Mouse (Mus musculus): ENCODE measurements around the gene Gfod1. TPM values are rescaled to one million over a fixed set of nuclear protein-coding genes. Genes with fewer than 3 reads are reported as not detected.

The Gfod1 gene
- polyA plus RNA-seq, 1 experiment: 10.4 TPM

DNA sequence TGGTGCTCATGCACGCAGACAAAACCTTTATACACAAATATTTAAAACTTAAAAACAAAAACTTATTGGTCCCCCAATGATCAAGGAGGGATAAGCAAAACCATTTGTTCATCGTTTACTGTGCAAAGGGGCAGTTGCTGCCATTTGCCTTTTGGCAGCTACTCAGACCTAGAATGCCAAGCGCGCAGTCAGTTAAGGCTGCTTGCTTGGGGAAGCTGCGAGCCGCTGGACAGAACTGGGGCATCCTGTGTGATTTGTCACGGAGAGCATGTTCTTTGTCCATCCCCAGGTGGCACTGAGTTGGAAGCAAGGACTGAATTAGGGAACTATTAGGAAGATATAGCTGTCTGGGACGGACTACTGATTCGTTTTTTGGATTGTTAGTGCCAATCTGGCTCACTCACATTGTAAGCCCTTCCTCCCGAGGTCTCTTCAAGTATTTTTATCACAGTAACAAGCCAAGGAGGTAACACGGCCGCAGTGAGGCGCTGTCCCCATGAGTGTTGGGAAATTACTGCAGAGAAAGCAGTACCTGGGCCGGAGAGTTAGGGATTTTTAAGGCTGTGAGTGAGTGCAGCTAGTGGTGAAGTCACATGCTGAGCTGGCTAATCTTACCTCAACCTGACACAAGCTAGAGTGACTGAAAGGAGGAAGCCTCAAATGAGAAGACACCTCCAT lies 131.8 kb downstream of the Gfod1 start:
- H3K27ac ChIP-seq (ENCODE audit: control insufficient read depth, insufficient read depth, low read depth, low read length, poor library complexity): no peak overlapping the region
- H3K4me1 ChIP-seq (ENCODE audit: control insufficient read depth, insufficient read depth, low read length): no peaks in the 10 kb centered on the region
- H3K4me3 ChIP-seq (replicated peaks; ENCODE audit: control insufficient read depth, low read depth, low read length): no peak overlapping the region
- 63% methylated on average over 14 of the region's 14 CpGs for WGBS
- TF ChIP-seq POLR2A (IDR thresholded peaks at IDR 0.05; ENCODE audit: borderline replicate concordance, control insufficient read depth, low read depth, low read length) (no peak), CTCF (IDR thresholded peaks at IDR 0.05; ENCODE audit: control insufficient read depth, insufficient read depth, low read length) (no peak)

GRCm38 (mm10) chr13:43171020-43171710 lies 132.8 kb downstream of the Gfod1 start, which contains the start of gene Tbc1d7:
Gene Tbc1d7, minus strand, starts transcription at chr13:43171501.
- Histone ChIP-seq H3K4me1 (ENCODE audit: control insufficient read depth, insufficient read depth, low read length) (no peaks in the 10 kb centered on the region), H3K4me3 (replicated peaks; ENCODE audit: control insufficient read depth, low read depth, low read length) (peak within 1 kb of the TSS; percentile 89), H3K27ac (ENCODE audit: control insufficient read depth, insufficient read depth, low read depth, low read length, poor library complexity) (peak within 1 kb of the TSS; percentile 44)
- TF ChIP-seq CTCF (IDR thresholded peaks at IDR 0.05; ENCODE audit: control insufficient read depth, insufficient read depth, low read length) (no peak), POLR2A (IDR thresholded peaks at IDR 0.05; ENCODE audit: borderline replicate concordance, control insufficient read depth, low read depth, low read length) (peak; percentile 82)
- 1% methylated on average over 48 of the region's 48 CpGs for WGBS

- Histone ChIP-seq H3K4me1 (ENCODE audit: control insufficient read depth, insufficient read depth, low read length) (no peaks in the 10 kb centered on the region), H3K27ac (ENCODE audit: control insufficient read depth, insufficient read depth, low read depth, low read length, poor library complexity) (no peak overlapping the region), H3K4me3 (replicated peaks; ENCODE audit: control insufficient read depth, low read depth, low read length) (no peak overlapping the region)
- TF ChIP-seq CTCF (IDR thresholded peaks at IDR 0.05; ENCODE audit: control insufficient read depth, insufficient read depth, low read length): no peak
- TF ChIP-seq POLR2A (IDR thresholded peaks at IDR 0.05; ENCODE audit: borderline replicate concordance, control insufficient read depth, low read depth, low read length): no peak
- WGBS: 86% methylated on average over 9 of the region's 9 CpGs
These were observed 136.3 kb downstream of the Gfod1 start for GRCm38 (mm10) chr13:43167721-43168120.

DNA sequence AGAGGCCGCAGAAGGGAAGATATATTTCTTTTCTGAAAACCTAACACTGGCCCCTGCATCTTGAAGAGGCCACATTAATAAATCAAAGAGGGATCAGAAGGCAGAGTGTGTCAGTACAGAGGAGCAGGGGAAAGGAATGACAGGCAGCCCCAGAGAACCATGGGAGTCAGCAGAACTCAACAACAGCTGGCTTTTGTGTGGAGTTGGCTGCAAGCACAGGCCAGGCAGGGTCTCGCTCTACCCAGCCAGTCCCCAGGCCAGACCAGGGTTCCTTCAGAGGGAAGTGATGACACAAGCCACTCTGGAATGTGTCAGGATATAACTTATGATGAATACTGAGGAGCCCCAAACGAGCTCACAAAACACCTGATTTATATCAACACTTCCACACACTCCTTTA lies 144.5 kb downstream of the Gfod1 start:
- TF ChIP-seq CTCF (IDR thresholded peaks at IDR 0.05; ENCODE audit: control insufficient read depth, insufficient read depth, low read length) (no peak), POLR2A (IDR thresholded peaks at IDR 0.05; ENCODE audit: borderline replicate concordance, control insufficient read depth, low read depth, low read length) (no peak)
- WGBS: 82% methylated on average over 3 of the region's 3 CpGs
- H3K4me3 ChIP-seq (replicated peaks; ENCODE audit: control insufficient read depth, low read depth, low read length): no peak overlapping the region
- H3K4me1 ChIP-seq (ENCODE audit: control insufficient read depth, insufficient read depth, low read length): no peaks in the 10 kb centered on the region
- H3K27ac ChIP-seq (ENCODE audit: control insufficient read depth, insufficient read depth, low read depth, low read length, poor library complexity): no peak overlapping the region

GRCm38 (mm10) chr13:43158281-43158680 lies 145.7 kb downstream of the Gfod1 start:
- TF ChIP-seq CTCF (IDR thresholded peaks at IDR 0.05; ENCODE audit: control insufficient read depth, insufficient read depth, low read length) (no peak), POLR2A (IDR thresholded peaks at IDR 0.05; ENCODE audit: borderline replicate concordance, control insufficient read depth, low read depth, low read length) (no peak)
- WGBS: 89% methylated on average over 5 of the region's 5 CpGs
- Histone ChIP-seq H3K27ac (ENCODE audit: control insufficient read depth, insufficient read depth, low read depth, low read length, poor library complexity) (no peak overlapping the region), H3K4me3 (replicated peaks; ENCODE audit: control insufficient read depth, low read depth, low read length) (no peak overlapping the region), H3K4me1 (ENCODE audit: control insufficient read depth, insufficient read depth, low read length) (no peaks in the 10 kb centered on the region)

GRCm38 (mm10) chr13:43157370-43157769 lies 146.6 kb downstream of the Gfod1 start:
- Histone ChIP-seq H3K4me1 (ENCODE audit: control insufficient read depth, insufficient read depth, low read length) (no peaks in the 10 kb centered on the region), H3K27ac (ENCODE audit: control insufficient read depth, insufficient read depth, low read depth, low read length, poor library complexity) (no peak overlapping the region), H3K4me3 (replicated peaks; ENCODE audit: control insufficient read depth, low read depth, low read length) (no peak overlapping the region)
- WGBS: 82% methylated on average over 5 of the region's 5 CpGs
- TF ChIP-seq CTCF (IDR thresholded peaks at IDR 0.05; ENCODE audit: control insufficient read depth, insufficient read depth, low read length) (no peak), POLR2A (IDR thresholded peaks at IDR 0.05; ENCODE audit: borderline replicate concordance, control insufficient read depth, low read depth, low read length) (no peak)

DNA sequence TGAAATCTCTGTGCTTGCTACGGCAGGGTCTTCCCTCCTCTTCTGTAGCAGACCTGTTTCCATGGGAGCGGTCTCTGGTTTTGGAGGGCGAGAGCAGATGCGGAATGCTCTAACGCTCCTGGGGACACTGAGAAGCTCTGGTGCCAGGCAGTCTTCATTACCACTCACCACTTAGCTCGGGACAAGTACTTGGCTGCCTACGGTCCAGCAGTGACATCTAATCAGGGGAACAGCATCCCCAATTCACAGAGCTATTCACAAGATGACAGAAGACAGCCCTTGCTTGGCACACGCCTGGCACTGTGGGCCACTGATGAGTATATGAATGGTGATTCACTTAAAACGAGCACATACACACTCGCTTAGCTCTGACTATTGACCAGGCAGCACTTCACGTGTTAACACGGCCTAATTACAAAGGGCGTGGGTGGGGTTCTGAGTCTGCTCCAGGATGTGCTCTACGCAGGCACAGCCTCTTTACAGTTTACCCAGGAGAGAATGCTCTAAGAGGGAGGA lies 151.9 kb downstream of the Gfod1 start:
- Histone ChIP-seq H3K27ac (ENCODE audit: control insufficient read depth, insufficient read depth, low read depth, low read length, poor library complexity) (no peak overlapping the region), H3K4me3 (replicated peaks; ENCODE audit: control insufficient read depth, low read depth, low read length) (no peak overlapping the region), H3K4me1 (ENCODE audit: control insufficient read depth, insufficient read depth, low read length) (no peaks in the 10 kb centered on the region)
- TF ChIP-seq POLR2A (IDR thresholded peaks at IDR 0.05; ENCODE audit: borderline replicate concordance, control insufficient read depth, low read depth, low read length): no peak
- no peak for TF ChIP-seq CTCF (IDR thresholded peaks at IDR 0.05; ENCODE audit: control insufficient read depth, insufficient read depth, low read length)
- WGBS: 88% methylated on average over 14 of the region's 14 CpGs

- no peak overlapping the region for H3K27ac ChIP-seq (ENCODE audit: control insufficient read depth, insufficient read depth, low read depth, low read length, poor library complexity)
- WGBS: 79% methylated on average over 3 of the region's 3 CpGs
- H3K4me1 ChIP-seq (ENCODE audit: control insufficient read depth, insufficient read depth, low read length): no peaks in the 10 kb centered on the region
- H3K4me3 ChIP-seq (replicated peaks; ENCODE audit: control insufficient read depth, low read depth, low read length): no peak overlapping the region
- TF ChIP-seq POLR2A (IDR thresholded peaks at IDR 0.05; ENCODE audit: borderline replicate concordance, control insufficient read depth, low read depth, low read length): no peak
- no peak for TF ChIP-seq CTCF (IDR thresholded peaks at IDR 0.05; ENCODE audit: control insufficient read depth, insufficient read depth, low read length)
These were observed 154.3 kb downstream of the Gfod1 start for GRCm38 (mm10) chr13:43149661-43150060.

Measured in bone marrow, adult 2 months (tissue).